Mouse (Mus musculus): ENCODE results near the gene Wdr82.

Wdr82 gene

GRCm38 (mm10) chr9:106198962-106199458, 28.3 kb downstream of the Wdr82 start:
- DNase-seq (ENCODE audit: low read depth): peak; percentile 73

GRCm38 (mm10) chr9:106199535-106200272, 29.0 kb downstream of the Wdr82 start, which contains the start of gene Ppm1m:
TSS of gene Ppm1m (minus strand) at chr9:106199746.
- no peak for DNase-seq (ENCODE audit: low read depth)

GRCm38 (mm10) chr9:106201895-106202294, 31.2 kb downstream of the Wdr82 start:
- DNase-seq (ENCODE audit: low read depth): no peak

GRCm38 (mm10) chr9:106202819-106203636, 32.3 kb downstream of the Wdr82 start, which contains the start of gene Twf2:
TSS of gene Twf2 (plus strand) at chr9:106203108.
- DNase-seq (ENCODE audit: low read depth): peak; percentile 92

- DNase-seq (ENCODE audit: low read depth): no peak
Measured at GRCm38 (mm10) chr9:106203990-106204851, 33.5 kb downstream of the Wdr82 start.

- DNase-seq (ENCODE audit: low read depth): no peak
Measured at GRCm38 (mm10) chr9:106205713-106206290, 35.1 kb downstream of the Wdr82 start.

- no peak for DNase-seq (ENCODE audit: low read depth)
Measured at GRCm38 (mm10) chr9:106206515-106206914, 35.8 kb downstream of the Wdr82 start.

GRCm38 (mm10) chr9:106208181-106208580, 37.5 kb downstream of the Wdr82 start:
- DNase-seq (ENCODE audit: low read depth): no peak

- no peak for DNase-seq (ENCODE audit: low read depth)
Measured at GRCm38 (mm10) chr9:106209954-106210353, 39.2 kb downstream of the Wdr82 start.

GRCm38 (mm10) chr9:106210853-106211609, 40.3 kb downstream of the Wdr82 start:
- peak; percentile 71 for DNase-seq (ENCODE audit: low read depth)

- peak; percentile 97 for DNase-seq (ENCODE audit: low read depth)
Measured at GRCm38 (mm10) chr9:106211680-106212593, 41.2 kb downstream of the Wdr82 start.

GRCm38 (mm10) chr9:106212594-106212981, 41.9 kb downstream of the Wdr82 start:
- no peak for DNase-seq (ENCODE audit: low read depth)

- DNase-seq (ENCODE audit: low read depth): peak; percentile 68
Measured at GRCm38 (mm10) chr9:106215341-106216125, 44.8 kb downstream of the Wdr82 start.

- DNase-seq (ENCODE audit: low read depth): no peak
Measured at GRCm38 (mm10) chr9:106216971-106217370, 46.2 kb downstream of the Wdr82 start.

GRCm38 (mm10) chr9:106220894-106221523, 50.3 kb downstream of the Wdr82 start:
- no peak for DNase-seq (ENCODE audit: low read depth)

- DNase-seq (ENCODE audit: low read depth): no peak
Measured at GRCm38 (mm10) chr9:106222261-106222851, 51.6 kb downstream of the Wdr82 start, which contains the start of gene Tlr9. TSS of gene Tlr9 (plus strand) at chr9:106222598.

- DNase-seq (ENCODE audit: low read depth): no peak
Measured at GRCm38 (mm10) chr9:106222994-106223393, 52.3 kb downstream of the Wdr82 start.

Data from naive thymus-derived CD4-positive, alpha-beta T cell, adult 2 months (primary cell).